Mouse (Mus musculus): ENCODE measurements around the gene Gmeb1. TPM values are rescaled to one million over a fixed set of nuclear protein-coding genes. Genes with fewer than 3 reads are reported as not detected.

Gene Gmeb1
- polyA plus RNA-seq, 1 experiment, result 23.8 TPM

- no peak for TF ChIP-seq POLR2A (IDR thresholded peaks at IDR 0.05; ENCODE audit: insufficient read depth, low read length)
- TF ChIP-seq EP300 (IDR thresholded peaks at IDR 0.05; ENCODE audit: insufficient read depth, low read depth, low read length), result no peak
- no peak for TF ChIP-seq CTCF (IDR thresholded peaks at IDR 0.05; ENCODE audit: low read depth, low read length)
- Histone ChIP-seq H3K27ac (ENCODE audit: insufficient read depth, low read length) (no peak overlapping the region), H3K9ac (ENCODE audit: low read depth, poor library complexity, severe bottlenecking) (no peak overlapping the region), H3K4me3 (ENCODE audit: low read depth, low read length) (no peak overlapping the region), H3K4me1 (ENCODE audit: control insufficient read depth, insufficient read depth, low read length) (peaks cover 2% of the 10 kb centered on the region), H3K27me3 (ENCODE audit: control insufficient read depth, insufficient read depth, low read length, poor library complexity, severe bottlenecking) (no peaks in the 10 kb centered on the region), H3K9me3 (replicated peaks; ENCODE audit: control insufficient read depth, insufficient read depth, low read length, poor library complexity, severe bottlenecking) (no peaks in the 10 kb centered on the region), H3K36me3 (ENCODE audit: control insufficient read depth, insufficient read depth, low read length, poor library complexity, severe bottlenecking) (no peaks in the 10 kb centered on the region)
Observed at GRCm38 (mm10) chr4:132266835-132267349, 5.5 kb upstream of the Gmeb1 start.

- H3K27ac ChIP-seq (ENCODE audit: insufficient read depth, low read length), result no peak overlapping the region
- TF ChIP-seq POLR2A (IDR thresholded peaks at IDR 0.05; ENCODE audit: insufficient read depth, low read length) (no peak), CTCF (IDR thresholded peaks at IDR 0.05; ENCODE audit: low read depth, low read length) (no peak), EP300 (IDR thresholded peaks at IDR 0.05; ENCODE audit: insufficient read depth, low read depth, low read length) (no peak)
- H3K9me3 ChIP-seq (replicated peaks; ENCODE audit: control insufficient read depth, insufficient read depth, low read length, poor library complexity, severe bottlenecking), result no peaks in the 10 kb centered on the region
- no peak overlapping the region for H3K4me3 ChIP-seq (ENCODE audit: low read depth, low read length)
- no peaks in the 10 kb centered on the region for H3K36me3 ChIP-seq (ENCODE audit: control insufficient read depth, insufficient read depth, low read length, poor library complexity, severe bottlenecking)
- no peaks in the 10 kb centered on the region for H3K4me1 ChIP-seq (ENCODE audit: control insufficient read depth, insufficient read depth, low read length)
- no peak overlapping the region for H3K9ac ChIP-seq (ENCODE audit: low read depth, poor library complexity, severe bottlenecking)
- H3K27me3 ChIP-seq (ENCODE audit: control insufficient read depth, insufficient read depth, low read length, poor library complexity, severe bottlenecking), result no peaks in the 10 kb centered on the region
Observed at GRCm38 (mm10) chr4:132263313-132263712, 1.9 kb upstream of the Gmeb1 start.

GRCm38 (mm10) chr4:132262358-132262616 lies 885 bp upstream of the Gmeb1 start:
- TF ChIP-seq POLR2A (IDR thresholded peaks at IDR 0.05; ENCODE audit: insufficient read depth, low read length) (no peak), CTCF (IDR thresholded peaks at IDR 0.05; ENCODE audit: low read depth, low read length) (no peak), EP300 (IDR thresholded peaks at IDR 0.05; ENCODE audit: insufficient read depth, low read depth, low read length) (no peak)
- H3K36me3 ChIP-seq (ENCODE audit: control insufficient read depth, insufficient read depth, low read length, poor library complexity, severe bottlenecking), result no peaks in the 10 kb centered on the region
- no peak overlapping the region for H3K4me3 ChIP-seq (ENCODE audit: low read depth, low read length)
- H3K9me3 ChIP-seq (replicated peaks; ENCODE audit: control insufficient read depth, insufficient read depth, low read length, poor library complexity, severe bottlenecking), result no peaks in the 10 kb centered on the region
- H3K27me3 ChIP-seq (ENCODE audit: control insufficient read depth, insufficient read depth, low read length, poor library complexity, severe bottlenecking), result no peaks in the 10 kb centered on the region
- no peaks in the 10 kb centered on the region for H3K4me1 ChIP-seq (ENCODE audit: control insufficient read depth, insufficient read depth, low read length)
- H3K9ac ChIP-seq (ENCODE audit: low read depth, poor library complexity, severe bottlenecking), result peak overlapping the region; percentile 100
- H3K27ac ChIP-seq (ENCODE audit: insufficient read depth, low read length), result peak overlapping the region; percentile 89

DNA sequence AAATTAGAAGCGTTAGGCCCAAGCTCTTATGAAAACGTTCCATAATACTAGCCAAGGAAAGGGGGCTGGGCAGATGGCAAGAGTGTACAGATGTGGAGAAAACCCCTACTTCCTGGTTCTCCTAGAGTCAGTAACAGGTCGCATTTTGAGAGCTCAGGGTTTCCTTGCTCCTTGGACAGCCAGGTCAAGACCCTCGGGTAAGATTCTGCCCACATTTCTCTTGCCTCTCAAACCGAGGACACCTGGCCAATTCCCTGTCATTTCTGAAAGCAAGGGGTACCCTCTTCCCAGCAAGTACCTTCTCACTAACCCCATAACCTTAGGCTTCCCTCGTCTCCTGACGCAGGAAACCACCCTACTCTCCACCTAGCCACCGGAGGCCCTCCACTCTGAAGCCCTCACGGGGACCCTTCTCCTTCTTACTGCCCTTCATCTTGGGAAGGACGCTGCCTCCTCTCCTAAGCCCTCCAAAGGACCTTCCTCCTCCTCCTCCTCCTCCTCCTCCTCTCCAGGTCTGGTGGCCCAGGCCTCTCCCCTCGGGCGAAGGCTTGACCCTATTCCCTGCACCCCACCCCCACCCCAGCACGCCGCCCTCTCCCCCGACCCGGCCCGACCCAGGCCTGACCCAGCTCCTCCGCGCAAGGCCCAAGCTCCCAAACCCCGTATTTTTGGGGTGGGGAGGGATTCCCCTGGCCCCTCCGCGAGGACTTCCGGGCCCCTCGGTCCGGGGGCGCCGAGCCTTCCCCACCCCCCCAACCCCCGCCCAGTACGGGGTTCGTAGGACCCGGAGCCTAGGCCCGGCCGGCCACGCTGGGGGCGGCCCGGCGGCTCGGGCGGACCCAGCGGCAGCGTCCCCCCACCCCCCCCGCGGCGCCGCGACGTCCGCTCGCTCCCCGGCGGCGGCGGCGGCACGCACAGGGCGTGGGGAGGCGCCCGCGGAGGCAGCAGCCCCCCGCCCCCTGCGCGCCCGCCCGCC lies 710 bp downstream of the Gmeb1 start:
- Histone ChIP-seq H3K9ac (ENCODE audit: low read depth, poor library complexity, severe bottlenecking) (peak overlapping the region; percentile 100), H3K4me1 (ENCODE audit: control insufficient read depth, insufficient read depth, low read length) (peaks cover 4% of the 10 kb centered on the region), H3K27ac (ENCODE audit: insufficient read depth, low read length) (peak overlapping the region; percentile 85), H3K36me3 (ENCODE audit: control insufficient read depth, insufficient read depth, low read length, poor library complexity, severe bottlenecking) (no peaks in the 10 kb centered on the region), H3K27me3 (ENCODE audit: control insufficient read depth, insufficient read depth, low read length, poor library complexity, severe bottlenecking) (no peaks in the 10 kb centered on the region), H3K9me3 (replicated peaks; ENCODE audit: control insufficient read depth, insufficient read depth, low read length, poor library complexity, severe bottlenecking) (no peaks in the 10 kb centered on the region), H3K4me3 (ENCODE audit: low read depth, low read length) (peak overlapping the region; percentile 99)
- TF ChIP-seq POLR2A (IDR thresholded peaks at IDR 0.05; ENCODE audit: insufficient read depth, low read length) (no peak), EP300 (IDR thresholded peaks at IDR 0.05; ENCODE audit: insufficient read depth, low read depth, low read length) (no peak)

- peaks cover 4% of the 10 kb centered on the region for H3K4me1 ChIP-seq (ENCODE audit: control insufficient read depth, insufficient read depth, low read length)
- H3K27ac ChIP-seq (ENCODE audit: insufficient read depth, low read length), result no peak overlapping the region
- no peak for TF ChIP-seq CTCF (IDR thresholded peaks at IDR 0.05; ENCODE audit: low read depth, low read length)
- no peak for TF ChIP-seq POLR2A (IDR thresholded peaks at IDR 0.05; ENCODE audit: insufficient read depth, low read length)
- TF ChIP-seq EP300 (IDR thresholded peaks at IDR 0.05; ENCODE audit: insufficient read depth, low read depth, low read length), result no peak
- no peaks in the 10 kb centered on the region for H3K27me3 ChIP-seq (ENCODE audit: control insufficient read depth, insufficient read depth, low read length, poor library complexity, severe bottlenecking)
- H3K9ac ChIP-seq (ENCODE audit: low read depth, poor library complexity, severe bottlenecking), result peak overlapping the region; percentile 100; the same call in 1 of the 2 replicates
- H3K9me3 ChIP-seq (replicated peaks; ENCODE audit: control insufficient read depth, insufficient read depth, low read length, poor library complexity, severe bottlenecking), result no peaks in the 10 kb centered on the region
- H3K4me3 ChIP-seq (ENCODE audit: low read depth, low read length), result no peak overlapping the region
- no peaks in the 10 kb centered on the region for H3K36me3 ChIP-seq (ENCODE audit: control insufficient read depth, insufficient read depth, low read length, poor library complexity, severe bottlenecking)
Observed at GRCm38 (mm10) chr4:132259248-132259647, 2.2 kb downstream of the Gmeb1 start.

DNA sequence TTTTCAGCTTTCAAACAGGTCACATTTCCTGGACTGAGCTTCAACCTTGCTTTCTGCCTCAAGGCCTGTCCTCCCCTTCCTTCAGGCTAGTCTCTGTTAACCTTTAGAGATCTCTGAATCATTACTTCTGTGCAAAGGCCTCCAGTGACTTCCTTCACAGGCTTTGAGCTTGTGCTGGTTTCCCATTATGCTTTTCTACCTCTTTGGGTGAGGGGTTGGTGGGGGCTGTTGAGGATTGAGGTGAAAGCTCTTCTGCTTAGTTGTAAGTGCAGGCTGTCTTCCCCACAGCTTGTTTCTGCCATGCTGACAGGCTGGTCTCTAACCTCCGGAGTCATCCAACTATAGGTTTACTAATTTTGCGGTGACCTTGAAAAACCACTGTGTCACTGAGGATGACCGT lies 5.0 kb downstream of the Gmeb1 start:
- peaks cover 3% of the 10 kb centered on the region; the same call in 1 of the 2 replicates for H3K36me3 ChIP-seq (ENCODE audit: control insufficient read depth, insufficient read depth, low read length, poor library complexity, severe bottlenecking)
- H3K27me3 ChIP-seq (ENCODE audit: control insufficient read depth, insufficient read depth, low read length, poor library complexity, severe bottlenecking), result no peaks in the 10 kb centered on the region
- no peak overlapping the region for H3K9ac ChIP-seq (ENCODE audit: low read depth, poor library complexity, severe bottlenecking)
- H3K4me3 ChIP-seq (ENCODE audit: low read depth, low read length), result no peak overlapping the region
- no peaks in the 10 kb centered on the region for H3K9me3 ChIP-seq (replicated peaks; ENCODE audit: control insufficient read depth, insufficient read depth, low read length, poor library complexity, severe bottlenecking)
- H3K27ac ChIP-seq (ENCODE audit: insufficient read depth, low read length), result peak overlapping the region; percentile 42; the same call in 1 of the 2 replicates
- peaks cover 5% of the 10 kb centered on the region for H3K4me1 ChIP-seq (ENCODE audit: control insufficient read depth, insufficient read depth, low read length)
- TF ChIP-seq POLR2A (IDR thresholded peaks at IDR 0.05; ENCODE audit: insufficient read depth, low read length) (no peak), EP300 (IDR thresholded peaks at IDR 0.05; ENCODE audit: insufficient read depth, low read depth, low read length) (no peak), CTCF (IDR thresholded peaks at IDR 0.05; ENCODE audit: low read depth, low read length) (no peak)

Data from ES-Bruce4 (cell line).